Mouse (Mus musculus): Measurements from ENCODE around the gene Snorc.

DNA sequence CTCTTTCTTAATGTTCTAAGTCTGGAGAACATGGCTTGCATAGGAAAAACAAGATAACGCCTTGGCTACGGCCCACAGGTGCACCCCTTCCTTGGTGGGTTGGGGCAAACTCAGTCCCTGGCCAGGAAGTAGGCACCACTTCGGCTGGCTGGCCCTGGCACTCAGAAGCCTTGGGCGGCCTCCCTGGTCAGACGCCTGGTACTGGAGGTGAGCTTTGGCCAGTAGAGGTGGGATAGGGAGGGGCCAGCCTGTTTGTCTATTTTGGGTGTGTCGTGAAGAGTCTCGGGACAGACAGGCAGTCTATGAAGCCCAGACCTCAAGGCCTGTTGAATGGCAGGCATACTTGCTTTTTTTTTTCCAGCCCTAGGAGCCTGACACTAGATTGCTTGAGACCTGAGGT lies 2.5 kb downstream of the Snorc start:
- TF ChIP-seq CTCF (IDR thresholded peaks at IDR 0.05; ENCODE audit: insufficient read depth, low read length) (no peak), POLR2A (IDR thresholded peaks at IDR 0.05; ENCODE audit: borderline replicate concordance, extremely low read depth, low read depth, low read length) (no peak)

All from lung, adult 2 months (tissue).